Mouse (Mus musculus) liver (tissue): Measurements from ENCODE around the gene Taok2.

Experiments used
- DNase-seq: peaks from one replicate; pipeline ENCODE4 v3.0.0-alpha.2; 2020; ENCODE audit warnings: mixed read lengths

Gene Taok2

DNA sequence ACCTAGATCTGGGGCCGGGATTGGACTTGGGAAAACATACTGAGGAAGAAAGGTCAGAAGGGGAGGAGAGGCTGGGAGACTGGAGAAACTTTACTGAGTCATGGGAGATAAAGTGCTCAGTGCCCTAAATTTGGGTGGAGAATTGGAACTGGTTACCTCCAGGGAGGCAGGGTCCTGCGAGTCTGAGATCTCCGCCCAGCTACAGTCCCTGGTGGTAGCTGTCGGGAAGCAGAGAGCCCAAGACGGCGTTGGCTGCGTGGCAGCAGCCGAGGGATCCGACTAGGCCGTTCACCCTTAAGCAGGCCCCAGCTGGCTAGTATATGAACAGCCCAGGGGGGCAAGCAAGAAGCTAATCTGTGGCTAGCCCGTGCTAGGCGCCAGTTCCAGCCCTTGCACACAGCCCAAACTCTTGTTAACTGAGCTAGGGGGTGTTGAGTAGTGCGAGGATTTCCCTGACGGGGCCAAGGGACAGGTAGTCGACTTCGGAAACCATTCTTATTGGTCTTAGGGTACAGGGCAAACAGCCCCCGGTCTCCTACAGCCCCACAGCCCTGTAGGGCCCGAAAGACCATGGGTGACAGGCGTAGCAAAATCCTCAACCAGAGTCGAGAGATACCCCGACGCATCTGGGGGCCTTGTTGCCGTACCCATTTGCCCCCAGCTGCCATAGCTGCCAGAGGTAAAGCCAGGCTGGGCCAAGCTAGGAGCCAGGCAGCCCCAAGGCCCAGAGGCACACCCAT is 14.6 kb downstream of the Taok2 start:
- DNase-seq: no peak

DNA sequence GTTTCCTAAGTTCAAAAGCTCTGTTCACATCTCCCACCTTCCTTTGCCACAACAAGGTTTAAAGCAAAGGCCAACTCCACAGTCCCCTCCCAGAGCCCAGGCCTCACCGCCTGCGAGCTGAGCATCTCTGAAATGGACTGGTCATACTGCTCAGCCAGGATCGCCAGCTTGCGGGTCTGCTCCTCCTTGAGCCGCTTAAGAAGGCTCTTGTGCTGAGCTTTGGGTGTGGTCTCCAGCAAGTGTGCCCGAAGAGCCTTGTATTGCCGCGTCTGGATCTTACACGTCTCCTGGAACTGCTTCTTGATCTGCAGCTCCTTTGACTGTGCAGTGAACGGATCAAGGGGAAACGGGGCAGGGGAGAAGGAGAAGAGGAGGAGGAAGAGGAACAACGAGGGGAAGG is 16.5 kb downstream of the Taok2 start:
- no peak for DNase-seq

DNA sequence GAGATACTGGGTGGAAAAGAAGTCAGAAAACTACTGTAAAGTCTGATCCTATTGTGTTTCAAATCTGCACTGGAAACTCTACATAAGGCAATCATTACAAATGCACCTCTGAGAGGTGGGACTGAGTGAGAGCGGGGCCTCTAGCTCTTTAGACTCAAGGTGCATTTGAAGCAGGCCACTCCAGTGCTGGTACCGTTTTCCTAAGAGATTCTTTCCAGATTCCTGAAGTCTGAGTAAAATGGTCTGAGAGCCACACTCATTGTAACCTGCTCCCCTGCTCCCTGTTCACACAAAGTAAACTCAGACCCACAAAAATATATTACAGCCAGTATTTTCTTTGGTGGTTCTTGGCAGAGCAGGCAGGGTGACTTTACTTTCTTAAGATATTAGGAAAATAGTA is 17.0 kb downstream of the Taok2 start:
- no peak for DNase-seq

DNA sequence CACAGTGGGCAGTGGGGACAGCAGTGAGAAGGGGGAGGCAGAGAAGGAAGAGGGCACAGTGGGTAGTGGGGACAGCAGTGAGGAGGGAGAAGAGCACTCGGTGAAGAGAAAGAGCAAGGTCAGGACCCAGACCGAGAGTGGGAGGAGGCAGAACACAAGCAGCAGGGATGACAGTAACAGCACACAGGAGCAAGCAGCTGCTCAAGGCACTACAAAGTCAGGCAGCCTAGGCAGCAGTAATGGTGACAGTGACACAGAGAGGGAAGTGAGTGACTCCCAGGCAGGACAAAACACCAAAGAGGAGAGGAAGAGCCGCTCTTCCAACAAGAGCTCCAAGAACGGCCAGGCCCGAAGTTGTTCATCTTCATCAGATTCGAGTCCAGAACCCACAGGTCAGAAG is 20.7 kb downstream of the Taok2 start:
- no peak for DNase-seq

DNA sequence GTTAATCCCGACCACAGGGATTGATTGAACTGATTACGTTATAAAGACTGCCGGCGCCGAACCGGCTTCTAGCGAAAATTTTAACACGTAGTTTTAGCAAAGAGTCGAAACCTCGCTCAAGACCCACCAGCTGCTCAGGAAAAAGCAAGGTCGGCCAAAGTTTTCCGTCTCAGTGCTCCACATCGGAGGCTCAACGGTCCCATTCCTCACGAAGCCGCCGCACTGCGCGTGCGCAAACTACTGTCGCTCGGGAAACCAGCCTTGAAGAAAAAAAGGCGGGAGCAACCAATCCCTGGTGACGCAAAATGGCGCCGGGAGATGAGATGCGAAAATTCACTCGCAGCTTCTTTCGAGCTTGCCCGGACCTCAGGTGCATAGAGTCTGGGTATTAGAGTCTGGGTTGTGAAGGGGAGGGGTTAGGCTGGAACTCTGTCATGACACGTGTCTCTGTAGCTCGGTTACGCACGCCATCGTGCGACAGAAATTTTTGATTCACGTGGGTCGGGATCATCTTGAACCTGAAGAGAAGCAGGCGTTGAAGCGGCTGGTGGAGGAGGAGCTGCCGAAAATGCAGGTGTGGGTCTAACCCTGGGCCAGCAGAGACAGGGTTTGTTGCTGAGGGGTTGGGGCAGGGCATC is 22.2 kb downstream of the Taok2 start, which contains the start of gene Ino80e:
Gene Ino80e, minus strand, starts transcription at position 231 of the 638 bp plus-strand sequence.
- peak; percentile 95 for DNase-seq

DNA sequence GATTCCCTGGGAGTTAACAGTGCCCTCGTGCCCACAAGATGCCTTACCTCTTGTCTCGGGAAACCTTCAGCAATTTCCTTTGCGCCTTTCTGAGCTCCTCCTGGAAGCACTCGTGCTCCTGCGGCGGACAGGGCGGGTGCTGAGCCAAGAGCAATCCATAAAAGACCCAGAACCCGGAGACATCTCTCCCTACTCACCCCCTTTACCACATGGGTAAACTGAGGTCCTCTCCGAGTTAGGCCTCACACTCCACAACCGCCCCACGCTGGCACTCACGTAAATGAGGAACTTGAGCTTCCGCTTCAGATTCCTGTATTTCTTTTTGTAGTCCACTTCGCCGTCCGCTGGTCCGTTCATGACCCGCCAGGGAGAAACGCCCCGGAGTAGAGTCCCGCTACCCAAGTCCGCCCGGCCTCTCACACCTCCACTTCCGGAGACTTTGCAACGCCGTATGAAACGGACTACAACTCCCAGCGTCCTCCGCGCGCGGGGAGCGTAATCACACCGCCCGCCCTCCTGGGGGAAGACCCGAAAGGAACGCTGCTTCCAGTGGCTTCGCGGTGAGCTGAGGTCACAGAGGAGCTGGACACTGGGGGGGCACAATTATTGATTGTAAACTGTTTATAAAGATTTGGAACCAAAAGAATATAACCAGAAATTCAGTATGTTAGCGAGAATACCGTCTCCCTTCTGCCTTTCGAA is 22.9 kb downstream of the Taok2 start, which contains the start of gene Hirip3:
Gene Hirip3, plus strand, starts transcription at position 544 of the 702 bp plus-strand sequence.
- DNase-seq: peak; percentile 96

DNA sequence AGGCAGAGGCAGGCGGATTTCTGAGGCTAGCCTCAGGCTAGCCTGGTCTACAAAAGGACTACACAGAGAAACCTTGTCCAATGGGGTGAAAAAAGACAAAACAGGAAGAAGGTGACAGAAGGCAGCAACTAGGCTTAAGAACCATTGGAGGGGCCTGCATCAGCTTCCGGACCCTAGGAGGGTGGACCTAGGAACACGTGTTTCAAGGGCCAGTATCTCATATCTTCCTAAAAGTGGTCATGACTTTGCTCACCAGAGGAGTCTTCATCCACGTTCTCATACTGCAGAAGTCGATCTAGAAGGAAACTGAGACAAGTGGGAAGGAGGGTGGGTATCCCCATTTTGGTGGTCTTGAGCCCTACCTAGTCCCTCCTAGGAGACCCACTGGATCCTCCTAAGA is 23.5 kb downstream of the Taok2 start:
- no peak for DNase-seq

DNA sequence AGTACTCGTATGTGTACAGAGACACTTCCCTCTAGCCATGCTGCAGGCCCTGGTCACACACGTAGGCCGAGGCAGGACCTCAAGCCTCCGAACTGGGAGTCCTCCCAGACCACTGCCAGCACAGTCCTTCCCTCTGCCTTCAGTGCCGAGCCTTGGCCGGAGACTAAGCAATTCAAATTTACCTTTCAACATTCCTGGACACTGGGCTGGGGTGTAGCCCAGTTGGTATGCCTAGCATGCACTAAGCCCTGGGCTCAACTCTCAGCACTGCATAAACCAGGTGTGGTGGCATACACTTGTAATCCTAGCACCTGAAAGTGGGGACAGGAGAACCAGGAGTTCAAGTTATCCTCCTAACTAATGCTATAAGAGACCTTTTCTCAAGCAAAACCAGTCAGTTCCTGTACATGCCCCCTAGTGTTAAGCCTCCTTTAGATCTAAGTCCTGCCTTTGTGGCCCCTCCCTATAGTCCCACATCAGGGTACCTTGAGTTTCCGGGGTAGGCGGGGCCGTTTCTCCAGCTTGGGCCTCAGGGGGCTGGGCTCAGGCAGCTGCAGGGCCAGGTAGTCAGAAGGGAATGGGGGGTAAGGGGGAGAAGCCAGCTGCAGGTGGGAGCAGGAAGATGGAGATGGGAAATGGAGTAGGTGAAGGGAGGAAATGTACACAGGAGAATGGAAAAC is 27.6 kb downstream of the Taok2 start:
- no peak for DNase-seq

DNA sequence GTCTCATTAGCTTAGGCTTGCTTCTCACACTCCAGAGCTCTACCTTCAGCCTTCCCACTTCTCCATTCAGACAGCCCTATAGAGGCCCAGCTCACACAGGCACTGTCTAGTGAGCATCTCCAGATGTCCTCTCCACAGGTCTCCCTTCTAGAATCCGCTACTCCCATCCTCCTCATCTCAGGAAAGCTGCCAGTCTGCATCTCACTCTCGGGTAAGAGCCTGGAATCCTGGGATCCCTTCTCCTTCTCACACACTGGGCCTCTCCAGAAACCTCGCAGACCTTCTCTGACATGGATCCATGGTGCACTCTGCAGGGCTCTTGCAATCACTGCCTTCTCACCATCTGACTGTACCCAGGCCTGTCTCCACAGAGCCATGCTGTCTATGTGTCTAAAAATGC is 28.9 kb downstream of the Taok2 start:
- DNase-seq: no peak

DNA sequence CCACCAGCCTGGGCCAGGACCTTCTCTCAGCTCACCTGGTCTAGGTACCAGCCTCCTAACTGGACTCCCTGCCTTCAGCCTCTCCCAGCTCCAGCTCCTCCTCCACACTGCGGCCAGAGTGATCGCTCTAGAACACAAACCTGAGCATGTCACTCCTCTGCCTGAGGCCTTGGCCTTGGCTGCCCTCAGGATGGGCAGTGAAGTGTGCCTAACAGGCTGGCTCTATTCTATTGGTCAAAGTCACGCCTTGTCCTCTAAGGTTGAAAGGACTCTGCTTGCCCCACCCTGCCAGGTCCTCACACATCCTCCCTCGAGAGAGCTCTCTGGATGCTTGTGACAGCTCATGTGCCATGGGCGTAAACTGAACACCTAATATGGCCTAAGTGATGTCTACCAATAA is 31.0 kb downstream of the Taok2 start:
- no peak for DNase-seq

DNA sequence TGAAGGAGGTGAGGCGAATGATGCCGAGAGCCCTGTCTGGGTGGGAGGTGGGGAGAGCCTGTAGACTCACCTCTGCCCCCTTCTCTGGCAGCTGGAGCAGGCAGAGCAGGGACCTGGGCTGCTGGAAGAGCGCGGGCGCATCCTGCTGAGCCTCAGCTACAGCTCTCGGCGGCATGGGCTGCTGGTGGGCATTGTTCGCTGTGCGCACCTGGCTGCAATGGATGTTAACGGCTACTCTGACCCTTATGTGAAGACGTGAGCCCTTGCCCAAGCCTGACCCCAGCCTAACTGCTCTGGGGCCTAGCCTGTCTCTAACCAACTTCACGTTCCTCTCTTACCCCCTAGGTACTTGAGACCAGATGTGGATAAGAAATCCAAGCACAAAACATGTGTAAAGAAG is 33.3 kb downstream of the Taok2 start:
- DNase-seq: no peak

DNA sequence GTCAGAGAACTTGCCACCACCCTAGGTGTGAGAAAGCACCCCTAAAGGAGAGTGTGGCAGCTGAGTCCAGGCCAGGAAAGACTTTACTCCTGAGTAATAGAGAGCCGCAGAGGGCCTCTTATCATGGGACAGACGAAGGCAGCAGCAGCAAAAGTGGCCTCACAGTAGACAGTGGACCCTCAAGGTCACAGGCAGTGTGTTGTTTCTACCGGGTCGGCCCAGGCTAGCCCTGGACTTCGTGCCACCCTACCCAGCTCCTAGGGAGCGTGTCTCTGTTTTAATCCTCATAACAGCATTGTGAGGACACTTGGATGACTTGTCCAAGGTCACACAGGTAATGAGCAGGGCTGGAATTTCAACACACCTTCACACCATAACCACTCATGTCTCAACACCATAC is 34.3 kb downstream of the Taok2 start:
- no peak for DNase-seq

DNA sequence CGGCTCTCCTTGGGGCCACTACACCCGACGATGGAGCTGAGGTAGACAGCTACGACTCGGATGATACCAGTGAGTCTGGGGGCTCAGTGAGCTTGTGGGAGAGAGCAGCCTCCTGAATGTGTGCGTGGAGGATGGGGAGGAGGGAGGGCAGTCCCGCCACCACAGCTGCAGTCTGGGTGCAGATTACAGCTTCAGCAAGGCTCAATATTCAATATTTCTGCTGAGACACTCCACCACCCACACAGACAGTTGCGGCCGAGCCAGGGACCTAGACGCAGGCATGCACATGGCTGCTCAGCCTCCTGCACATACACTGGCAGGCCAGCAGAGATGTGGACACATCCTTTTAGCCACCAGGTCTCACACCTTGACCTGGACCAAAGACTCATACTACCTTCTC is 35.7 kb downstream of the Taok2 start:
- no peak for DNase-seq

DNA sequence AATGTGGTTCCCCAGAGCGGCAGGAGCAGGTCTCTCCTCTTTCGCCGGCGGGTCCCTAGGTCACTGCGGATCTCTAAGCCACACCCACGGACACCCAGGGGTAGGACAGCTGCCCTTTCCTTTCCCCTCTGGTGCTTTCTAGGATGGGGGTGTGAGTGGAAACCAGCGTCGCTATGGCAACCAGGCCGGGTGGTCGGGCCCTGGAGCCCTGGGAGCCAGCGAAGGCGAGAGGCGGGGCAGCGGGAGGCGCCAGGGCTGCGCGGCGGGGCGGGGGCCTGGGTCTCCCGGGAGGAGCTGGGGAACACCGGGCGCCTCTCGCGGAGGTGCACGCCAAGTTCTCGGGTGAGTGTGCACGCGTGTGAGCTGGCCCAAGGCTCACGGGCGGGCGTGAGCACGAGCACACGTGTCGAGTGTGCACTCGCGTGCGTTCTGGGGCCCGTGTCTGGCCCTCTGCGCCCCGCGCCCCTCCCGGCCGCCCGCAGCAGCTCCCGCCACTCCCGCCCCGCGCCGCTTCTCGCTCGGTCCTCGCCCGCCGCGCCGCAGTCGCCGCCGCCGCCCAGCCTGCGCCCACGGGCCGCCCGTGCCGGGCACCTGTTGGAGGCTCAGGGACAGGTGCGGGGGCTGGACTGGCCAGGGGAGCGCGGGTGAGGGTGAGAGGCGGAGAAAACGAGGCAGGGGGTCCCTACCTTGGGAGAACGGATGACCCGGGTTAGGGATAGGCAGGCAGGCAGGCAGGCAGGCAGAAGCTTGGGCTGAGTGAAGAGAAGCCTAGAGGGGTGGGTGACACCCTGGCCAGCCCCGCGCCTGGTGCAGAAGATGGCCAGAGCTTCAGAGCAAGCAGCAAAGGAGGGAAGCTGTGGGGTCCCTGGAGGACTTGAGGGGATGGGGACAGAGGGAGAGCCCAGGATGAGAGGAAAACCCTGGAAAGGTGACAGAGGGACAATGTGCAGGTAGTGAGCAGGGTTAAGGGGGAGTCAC is 36.8 kb downstream of the Taok2 start:
- no peak for DNase-seq

DNA sequence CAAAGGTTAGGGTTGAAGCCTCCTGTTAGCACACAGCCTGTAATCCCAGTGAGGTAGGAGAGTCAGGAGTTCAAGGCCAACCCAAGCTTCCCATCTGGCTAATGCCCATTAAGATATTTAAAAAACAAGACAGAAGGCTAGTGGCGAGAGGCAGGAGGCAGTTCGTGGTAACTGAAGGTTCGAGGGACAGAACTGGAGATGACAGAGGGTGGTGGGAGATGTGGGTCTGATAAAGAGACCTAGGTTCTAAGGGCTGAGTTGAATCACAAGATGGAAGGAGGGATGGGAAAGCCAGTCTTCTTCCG is 37.4 kb downstream of the Taok2 start, which contains the start of gene Doc2a:
Gene Doc2a, plus strand, starts transcription at position 301 of the 305 bp plus-strand sequence.
- no peak for DNase-seq

DNA sequence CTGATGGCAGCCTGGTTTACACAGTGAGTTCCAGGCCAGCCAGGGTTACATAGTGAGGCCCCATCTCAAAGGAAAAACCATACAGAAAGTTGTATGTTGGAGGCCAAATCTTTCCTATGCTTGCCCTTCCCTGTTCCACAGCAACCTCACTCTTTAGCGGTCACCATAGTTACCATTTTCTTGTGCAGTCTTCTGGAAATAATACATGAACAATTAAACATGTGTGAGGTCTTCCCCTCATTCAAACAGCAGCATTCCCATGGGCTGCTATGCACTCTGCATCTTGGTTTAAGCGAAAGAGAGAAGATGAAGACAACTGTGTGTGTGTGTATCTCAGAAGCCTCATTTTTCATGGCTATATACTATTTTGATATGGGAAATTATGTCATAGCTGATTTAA is 39.0 kb downstream of the Taok2 start:
- DNase-seq: no peak

DNA sequence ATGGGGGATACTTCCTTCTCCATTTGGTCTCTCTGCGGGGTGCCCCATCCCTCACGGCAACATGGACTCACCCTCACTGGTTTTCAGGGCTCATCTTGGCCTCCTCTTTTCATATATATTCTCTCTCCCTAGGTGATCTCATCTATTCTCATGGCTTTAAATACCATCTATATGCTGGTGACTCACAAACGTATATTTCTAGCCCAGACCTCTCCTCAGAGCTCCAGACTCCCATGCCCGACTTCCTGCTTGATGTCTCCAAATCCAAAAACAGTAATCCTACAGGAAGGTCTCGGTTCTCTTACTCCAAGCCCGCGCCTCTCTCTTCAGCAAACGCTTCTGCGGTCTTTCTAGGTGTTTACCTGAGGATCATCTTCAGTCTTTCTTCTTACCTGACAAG is 41.2 kb downstream of the Taok2 start:
- DNase-seq: no peak

DNA sequence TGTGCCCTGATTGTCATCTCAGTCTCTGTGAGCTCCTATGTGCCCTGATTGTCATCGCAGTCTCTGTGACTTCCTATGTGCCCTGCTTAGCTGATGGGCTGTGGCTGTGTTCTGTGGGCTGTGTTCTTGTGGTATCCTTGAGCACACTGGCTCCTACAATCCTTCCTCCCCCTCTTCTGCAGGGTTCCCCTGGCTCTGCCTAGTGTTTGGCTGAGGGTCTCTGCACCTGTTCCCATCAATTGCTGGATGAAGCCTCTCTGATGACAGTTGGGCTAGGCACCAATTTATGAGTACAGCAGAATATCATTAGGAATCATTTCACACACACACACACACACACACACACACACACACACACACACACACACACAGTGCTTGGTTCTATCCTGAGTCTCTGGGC is 51.2 kb downstream of the Taok2 start:
- DNase-seq: no peak

DNA sequence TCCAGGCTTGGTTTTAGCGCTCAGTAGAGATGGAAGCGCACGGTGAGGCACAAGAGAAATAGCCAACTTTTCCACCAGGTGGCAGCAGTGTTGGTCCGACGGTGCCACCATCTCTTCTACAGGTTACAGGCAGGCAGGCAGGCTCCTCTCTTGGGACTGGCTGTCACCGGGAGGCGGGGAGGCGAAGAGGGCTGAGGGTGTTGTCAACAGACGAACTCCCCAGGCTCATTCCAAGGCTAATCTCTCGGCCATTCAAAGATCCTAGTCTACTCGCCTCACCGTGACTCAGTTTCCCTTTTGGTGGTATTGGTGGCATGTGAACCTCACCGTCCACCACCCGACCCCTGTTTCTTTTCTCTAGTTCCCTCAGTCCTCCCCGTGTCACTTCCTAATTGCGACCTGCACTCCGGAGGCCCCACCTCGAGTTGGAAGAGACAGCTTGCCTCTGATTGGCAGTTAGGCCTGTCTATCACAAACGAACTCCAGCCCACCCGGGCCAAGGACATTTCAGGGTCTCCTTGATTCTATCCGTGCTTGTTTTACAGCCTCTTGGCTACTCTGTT is 52.4 kb downstream of the Taok2 start:
- peak; percentile 78 for DNase-seq

DNA sequence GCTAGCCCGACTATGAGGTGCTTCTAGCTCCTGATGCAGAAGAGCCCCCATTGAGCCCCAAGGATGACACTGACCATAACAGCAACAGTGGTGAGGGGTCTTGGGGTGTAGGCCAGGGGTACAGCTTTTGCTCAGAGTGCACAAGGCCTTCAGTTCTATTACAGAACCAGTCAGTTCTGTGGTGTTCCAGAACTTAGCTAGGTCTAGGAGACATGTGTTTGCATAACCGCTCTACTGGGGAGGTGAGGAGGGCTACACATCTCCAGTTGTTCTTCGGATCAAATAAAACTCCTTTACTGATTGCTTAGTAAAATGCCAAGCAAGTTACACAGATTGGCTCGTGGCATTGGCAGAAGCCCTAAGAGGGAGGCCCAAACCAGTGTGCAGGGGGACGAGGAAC is 53.0 kb downstream of the Taok2 start, which contains the start of gene 4930451I11Rik:
Gene 4930451I11Rik, minus strand, starts transcription at position 101 of the 400 bp plus-strand sequence.
- DNase-seq: no peak

DNA sequence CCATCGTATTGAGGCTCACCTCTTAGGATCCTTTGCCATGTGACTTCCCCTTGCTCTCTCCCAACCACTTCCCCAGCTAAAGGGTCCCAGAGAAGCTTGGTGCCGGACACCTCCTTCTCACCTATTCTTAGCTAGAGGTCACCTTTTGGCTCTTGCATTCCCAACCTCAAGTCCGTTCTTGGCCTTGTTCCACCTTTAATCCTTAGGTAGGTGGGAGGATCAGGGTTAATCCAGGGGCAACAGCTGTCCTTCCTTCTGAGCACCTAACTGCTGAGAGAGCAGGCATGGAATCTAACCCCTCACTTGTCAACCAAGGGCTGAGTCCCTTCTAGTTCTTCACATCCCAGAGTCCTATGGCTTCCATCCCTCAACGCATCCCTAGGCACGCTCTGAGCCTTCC is 58.6 kb downstream of the Taok2 start:
- no peak for DNase-seq

DNA sequence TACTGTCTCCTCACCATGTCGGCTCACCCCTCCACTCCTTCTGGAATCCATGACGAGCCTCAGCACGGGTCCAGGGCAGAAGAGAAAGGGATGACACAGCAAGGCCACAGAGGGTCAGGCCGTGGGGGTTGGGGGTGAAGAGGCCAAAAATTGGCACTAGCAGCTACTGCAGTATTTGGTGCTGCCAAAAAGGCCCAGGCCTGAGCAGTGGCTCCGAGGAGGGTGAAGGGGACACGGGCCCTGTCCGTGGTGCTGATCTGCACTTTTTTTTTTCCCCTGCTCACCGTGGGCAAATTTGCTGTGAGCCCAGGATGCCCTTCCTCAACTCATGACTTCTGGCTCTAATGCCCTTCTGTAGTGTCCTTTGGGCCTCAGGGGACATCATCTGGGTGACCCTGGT is 59.1 kb downstream of the Taok2 start:
- no peak for DNase-seq
